Mouse (Mus musculus) ES-E14 (cell line): ENCODE results near the gene Smarcd3.

Source experiments
- MAFK ChIP-seq: IDR thresholded peaks from 2 replicates; pipeline ENCODE4 v1.6.1; 2014; ENCODE audit warnings: mild to moderate bottlenecking, low read depth, low read length, inconsistent platforms; ENCODE audit not compliant: insufficient read depth
- ZNF384 ChIP-seq: IDR thresholded peaks from 2 replicates; pipeline ENCODE4 v1.6.1; 2012; ENCODE audit warnings: low read depth, low read length, inconsistent platforms

- no peak for TF ChIP-seq ZNF384
- no peak for TF ChIP-seq MAFK
These were observed 25.1 kb downstream of the Smarcd3 start for GRCm38 (mm10) chr5:24599137-24599536.
